Mouse (Mus musculus) forebrain, embryonic 14.5 days (tissue): Measurements from ENCODE around the gene Atp6v1g2. TPM values are rescaled to one million over a fixed set of nuclear protein-coding genes. Genes with fewer than 3 reads are reported as not detected.

Experiments used
- ATAC-seq: fragments of 200-750 bp; cut with Nextera tagmentation; 2 replicates; pipeline ENCODE4 v1.8.0; 2017; ENCODE audit warnings: mild to moderate bottlenecking, moderate library complexity
- DNase-seq: peaks from one replicate; pipeline ENCODE4 v3.0.0-alpha.2; 2015; ENCODE audit warnings: low spot score
- H3K27ac ChIP-seq: fragments of 300-500 bp; sonication (generic); 2 replicates; pipeline ENCODE4 v1.5.1; 2014; ENCODE audit warnings: low read depth, mild to moderate bottlenecking, control low read depth, low read length, moderate library complexity
- H3K27me3 ChIP-seq: fragments of 300-500 bp; sonication (generic); replicated peaks from 2 replicates; pipeline ENCODE4 v1.6.1; 2014; ENCODE audit warnings: low read length, control low read depth, mixed read lengths; ENCODE audit not compliant: control insufficient read depth, insufficient read depth
- H3K36me3 ChIP-seq: fragments of 300-500 bp; sonication (generic); 2 replicates; pipeline ENCODE4 v1.6.1; 2014; ENCODE audit warnings: low read length, control low read depth; ENCODE audit not compliant: control insufficient read depth, insufficient read depth
- H3K4me1 ChIP-seq: fragments of 300-500 bp; sonication (generic); 2 replicates; pipeline ENCODE4 v1.6.1; 2014; ENCODE audit warnings: antibody characterized with exemption, low read length, control low read depth; ENCODE audit not compliant: control insufficient read depth, insufficient read depth
- H3K4me2 ChIP-seq: fragments of 300-500 bp; sonication (generic); 2 replicates; pipeline ENCODE4 v1.6.1; 2014; ENCODE audit warnings: mild to moderate bottlenecking, control low read depth, low read length
- H3K4me3 ChIP-seq: fragments of 300-500 bp; sonication (generic); 2 replicates; pipeline ENCODE4 v1.5.1; 2014; ENCODE audit warnings: low read depth, low read length, control low read depth
- H3K9ac ChIP-seq: fragments of 300-500 bp; sonication (generic); 2 replicates; pipeline ENCODE4 v1.6.1; 2014; ENCODE audit warnings: mild to moderate bottlenecking, low read length, control low read depth, moderate library complexity
- H3K9me3 ChIP-seq: fragments of 300-500 bp; sonication (generic); replicated peaks from 2 replicates; pipeline ENCODE4 v1.6.1; 2016; ENCODE audit warnings: low read length, control low read depth, mixed read lengths; ENCODE audit not compliant: control insufficient read depth
- WGBS: fragments of 180-500 bp; shearing (Covaris S2); extraction: QIAGEN DNeasy Blood & Tissue Kit; methylation state at CpG from one replicate; pipeline ENCODE4 v1.1.7; 2014; 5-methylcytosine and 5-hydroxymethylcytosine counted together
- polyA plus RNA-seq: library from polyadenylated mRNA; unstranded; fragments of >200 nt; fragmentation: Nextera tagmentation; extraction: Ambion mirVana; gene quantifications from 2 replicates; pipeline ENCODE4 v1.2.1, GENCODE M21; 2014

Gene Atp6v1g2
- polyA plus RNA-seq, 1 experiment from 2014 or later = 44.0 TPM

- H3K4me1 ChIP-seq = no peaks in the 10 kb centered on the region
- DNase-seq (peak; percentile 93), ATAC-seq (peak; percentile 93)
- no peak within 1 kb of the TSS for H3K27ac ChIP-seq
- H3K9me3 ChIP-seq = no peaks in the 10 kb centered on the region
- H3K36me3 ChIP-seq = no peaks in the 10 kb centered on the region
- WGBS = 1% methylated on average over 63 of the region's 73 CpGs
- peak within 1 kb of the TSS; percentile 90 for H3K4me2 ChIP-seq
- H3K9ac ChIP-seq = peak within 1 kb of the TSS; percentile 69
- 0 out of 2 replicates have a peak, but pooled peaks cover 3% of the 10 kb centered on the region for H3K27me3 ChIP-seq
- H3K4me3 ChIP-seq = peak within 1 kb of the TSS; percentile 57
Measured at GRCm38 (mm10) chr17:35262664-35263522, 29.4 kb downstream of the Atp6v1g2 start, which contains the start of gene H2-D1. Gene H2-D1 (plus strand): TSS chr17:35262730.

- peak; percentile 16 for ATAC-seq
- H3K4me1 ChIP-seq = no peaks in the 10 kb centered on the region
- H3K4me2 ChIP-seq = peak overlapping the region; percentile 90
- peak overlapping the region; percentile 69 for H3K9ac ChIP-seq
- no peaks in the 10 kb centered on the region for H3K9me3 ChIP-seq
- peak overlapping the region; percentile 57 for H3K4me3 ChIP-seq
- H3K36me3 ChIP-seq = no peaks in the 10 kb centered on the region
- H3K27ac ChIP-seq = no peak overlapping the region
- no peak for DNase-seq
- H3K27me3 ChIP-seq = 0 out of 2 replicates have a peak, but pooled peaks cover 3% of the 10 kb centered on the region
- 0% methylated on average over 31 of the region's 31 CpGs for WGBS
Measured at GRCm38 (mm10) chr17:35263523-35263883, 30.0 kb downstream of the Atp6v1g2 start.

- WGBS = 94% methylated on average over 1 of the region's 1 CpGs
Measured at GRCm38 (mm10) chr17:35267399-35268086, 34.1 kb downstream of the Atp6v1g2 start.

GRCm38 (mm10) chr17:35269653-35270347 lies 36.3 kb downstream of the Atp6v1g2 start:
- no peaks in the 10 kb centered on the region for H3K27me3 ChIP-seq
- no peak overlapping the region for H3K9ac ChIP-seq
- no peak overlapping the region for H3K27ac ChIP-seq
- H3K4me1 ChIP-seq = no peaks in the 10 kb centered on the region
- H3K9me3 ChIP-seq = no peaks in the 10 kb centered on the region
- peak; percentile 68 for DNase-seq
- H3K36me3 ChIP-seq = no peaks in the 10 kb centered on the region
- 18% methylated on average over 3 of the region's 3 CpGs for WGBS
- no peak for ATAC-seq
- no peak overlapping the region for H3K4me2 ChIP-seq
- no peak overlapping the region for H3K4me3 ChIP-seq

More at GRCm38 (mm10) chr17:35267399-35268086, 34.1 kb downstream of the Atp6v1g2 start:
- Histone ChIP-seq H3K36me3 (no peaks in the 10 kb centered on the region), H3K27ac (no peak overlapping the region), H3K4me3 (no peak overlapping the region), H3K9me3 (no peaks in the 10 kb centered on the region), H3K27me3 (no peaks in the 10 kb centered on the region), H3K4me2 (no peak overlapping the region), H3K4me1 (no peaks in the 10 kb centered on the region), H3K9ac (no peak overlapping the region)
- DNase-seq (no peak), ATAC-seq (no peak)

GRCm38 (mm10) chr17:35272249-35272648 lies 38.8 kb downstream of the Atp6v1g2 start:
- ATAC-seq = no peak
- 75% methylated on average over 3 of the region's 3 CpGs for WGBS

GRCm38 (mm10) chr17:35274770-35275169 lies 41.3 kb downstream of the Atp6v1g2 start:
- WGBS = 5% methylated on average over 11 of the region's 11 CpGs

More at GRCm38 (mm10) chr17:35272249-35272648, 38.8 kb downstream of the Atp6v1g2 start:
- Histone ChIP-seq H3K9ac (no peak overlapping the region), H3K27me3 (no peaks in the 10 kb centered on the region), H3K4me1 (no peaks in the 10 kb centered on the region), H3K36me3 (no peaks in the 10 kb centered on the region), H3K4me2 (no peak overlapping the region), H3K27ac (no peak overlapping the region), H3K4me3 (no peak overlapping the region), H3K9me3 (no peaks in the 10 kb centered on the region)
- DNase-seq = no peak

GRCm38 (mm10) chr17:35276304-35276864 lies 42.9 kb downstream of the Atp6v1g2 start:
- Histone ChIP-seq H3K9ac (no peak overlapping the region), H3K27me3 (no peaks in the 10 kb centered on the region), H3K4me1 (no peaks in the 10 kb centered on the region), H3K27ac (no peak overlapping the region), H3K9me3 (no peaks in the 10 kb centered on the region), H3K4me3 (no peak overlapping the region), H3K36me3 (no peaks in the 10 kb centered on the region), H3K4me2 (no peak overlapping the region)
- ATAC-seq (no peak), DNase-seq (no peak)
- 32% methylated on average over 13 of the region's 13 CpGs for WGBS

More at GRCm38 (mm10) chr17:35274770-35275169, 41.3 kb downstream of the Atp6v1g2 start:
- Histone ChIP-seq H3K4me3 (no peak overlapping the region), H3K4me2 (no peak overlapping the region), H3K36me3 (no peaks in the 10 kb centered on the region), H3K9me3 (no peaks in the 10 kb centered on the region), H3K27me3 (no peaks in the 10 kb centered on the region), H3K27ac (no peak overlapping the region), H3K9ac (no peak overlapping the region), H3K4me1 (no peaks in the 10 kb centered on the region)
- DNase-seq = peak; percentile 83
- ATAC-seq = peak; percentile 67

- no peak overlapping the region for H3K4me3 ChIP-seq
- H3K4me2 ChIP-seq = no peak overlapping the region
- no peak overlapping the region for H3K27ac ChIP-seq
- no peaks in the 10 kb centered on the region for H3K4me1 ChIP-seq
- H3K27me3 ChIP-seq = no peaks in the 10 kb centered on the region
- DNase-seq (no peak), ATAC-seq (no peak)
- 91% methylated on average over 8 of the region's 8 CpGs for WGBS
- H3K9me3 ChIP-seq = no peaks in the 10 kb centered on the region
- no peaks in the 10 kb centered on the region for H3K36me3 ChIP-seq
- H3K9ac ChIP-seq = no peak overlapping the region
Measured at GRCm38 (mm10) chr17:35278049-35278448, 44.6 kb downstream of the Atp6v1g2 start.
